Mouse (Mus musculus): ENCODE results near the gene Chst3. TPM values are rescaled to one million over a fixed set of nuclear protein-coding genes. Genes with fewer than 3 reads are reported as not detected.

Gene Chst3
- polyA plus RNA-seq, 1 experiment: 1.7 TPM

DNA sequence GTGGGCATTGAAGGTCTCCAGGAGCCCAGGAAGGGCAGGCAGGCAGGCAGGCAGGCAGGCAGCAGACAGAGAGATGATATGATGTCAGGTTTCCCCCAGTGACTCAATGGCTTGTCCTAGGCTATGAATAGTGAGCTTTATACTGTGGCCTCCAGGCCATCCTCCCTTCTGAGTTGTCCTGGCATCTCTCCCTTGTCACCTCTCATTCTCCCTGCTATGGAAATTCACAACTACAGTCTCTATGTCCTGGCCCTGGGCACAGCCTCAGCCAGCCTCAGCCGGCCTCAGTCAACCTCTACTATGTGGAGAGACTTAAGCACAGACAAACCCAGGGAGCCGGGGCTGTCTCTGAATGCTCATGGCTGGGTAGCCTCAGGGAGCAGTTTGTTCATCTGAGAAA is 8.6 kb downstream of the Chst3 start:
- Histone ChIP-seq H3K79me3 (ENCODE audit: low read depth) (no peaks in the 10 kb centered on the region), H3ac (ENCODE audit: control insufficient read depth, insufficient read length, low read depth) (no peak overlapping the region), H3K79me2 (ENCODE audit: control insufficient read depth, insufficient read depth) (no peaks in the 10 kb centered on the region), H3K36me3 (ENCODE audit: control insufficient read depth, insufficient read depth) (no peaks in the 10 kb centered on the region), H3K4me3 (ENCODE audit: insufficient read depth, poor library complexity, severe bottlenecking) (no peak overlapping the region), H3K27me3 (ENCODE audit: control insufficient read depth, insufficient read depth, insufficient read length) (no peaks in the 10 kb centered on the region)
- TF ChIP-seq MYOG (IDR thresholded peaks at IDR 0.05; ENCODE audit: control insufficient read depth, extremely low read depth, insufficient read length): no peak
- TF ChIP-seq CTCF (IDR thresholded peaks at IDR 0.05; ENCODE audit: control insufficient read depth, insufficient read depth, insufficient read length): no peak
- no peak for TF ChIP-seq USF1 (IDR thresholded peaks at IDR 0.05; ENCODE audit: low read depth)
- TF ChIP-seq CEBPB (IDR thresholded peaks at IDR 0.05; ENCODE audit: low read depth): no peak
- TF ChIP-seq MAX (IDR thresholded peaks at IDR 0.05): no peak
- no peak for TF ChIP-seq MYOD1 (IDR thresholded peaks at IDR 0.05; ENCODE audit: control insufficient read depth, insufficient read length, low read depth)
- TF ChIP-seq FOSL1 (IDR thresholded peaks at IDR 0.05; ENCODE audit: insufficient read depth, low read length, poor library complexity, severe bottlenecking): no peak

GRCm38 (mm10) chr10:60209237-60209636 is 9.8 kb downstream of the Chst3 start:
- TF ChIP-seq MAX (IDR thresholded peaks at IDR 0.05) (no peak), USF1 (IDR thresholded peaks at IDR 0.05; ENCODE audit: low read depth) (no peak), CEBPB (IDR thresholded peaks at IDR 0.05; ENCODE audit: low read depth) (peak; percentile 96), MYOD1 (IDR thresholded peaks at IDR 0.05; ENCODE audit: control insufficient read depth, insufficient read length, low read depth) (peak; percentile 97), MYOG (IDR thresholded peaks at IDR 0.05; ENCODE audit: control insufficient read depth, extremely low read depth, insufficient read length) (no peak), FOSL1 (IDR thresholded peaks at IDR 0.05; ENCODE audit: insufficient read depth, low read length, poor library complexity, severe bottlenecking) (peak; percentile 68), CTCF (IDR thresholded peaks at IDR 0.05; ENCODE audit: control insufficient read depth, insufficient read depth, insufficient read length) (no peak)
- H3K79me3 ChIP-seq (ENCODE audit: low read depth): no peaks in the 10 kb centered on the region
- H3K27me3 ChIP-seq (ENCODE audit: control insufficient read depth, insufficient read depth, insufficient read length): no peaks in the 10 kb centered on the region
- no peaks in the 10 kb centered on the region for H3K36me3 ChIP-seq (ENCODE audit: control insufficient read depth, insufficient read depth)
- H3ac ChIP-seq (ENCODE audit: control insufficient read depth, insufficient read length, low read depth): peak overlapping the region; percentile 52
- no peak overlapping the region for H3K4me3 ChIP-seq (ENCODE audit: insufficient read depth, poor library complexity, severe bottlenecking)
- H3K79me2 ChIP-seq (ENCODE audit: control insufficient read depth, insufficient read depth): no peaks in the 10 kb centered on the region

GRCm38 (mm10) chr10:60207166-60207705 is 11.8 kb downstream of the Chst3 start:
- Histone ChIP-seq H3K79me3 (ENCODE audit: low read depth) (no peaks in the 10 kb centered on the region), H3ac (ENCODE audit: control insufficient read depth, insufficient read length, low read depth) (peak overlapping the region; percentile 26), H3K4me3 (ENCODE audit: insufficient read depth, poor library complexity, severe bottlenecking) (no peak overlapping the region), H3K36me3 (ENCODE audit: control insufficient read depth, insufficient read depth) (no peaks in the 10 kb centered on the region), H3K27me3 (ENCODE audit: control insufficient read depth, insufficient read depth, insufficient read length) (no peaks in the 10 kb centered on the region), H3K79me2 (ENCODE audit: control insufficient read depth, insufficient read depth) (no peaks in the 10 kb centered on the region)
- TF ChIP-seq USF1 (IDR thresholded peaks at IDR 0.05; ENCODE audit: low read depth): no peak
- no peak for TF ChIP-seq CTCF (IDR thresholded peaks at IDR 0.05; ENCODE audit: control insufficient read depth, insufficient read depth, insufficient read length)
- no peak for TF ChIP-seq MYOD1 (IDR thresholded peaks at IDR 0.05; ENCODE audit: control insufficient read depth, insufficient read length, low read depth)
- TF ChIP-seq MAX (IDR thresholded peaks at IDR 0.05): no peak
- no peak for TF ChIP-seq FOSL1 (IDR thresholded peaks at IDR 0.05; ENCODE audit: insufficient read depth, low read length, poor library complexity, severe bottlenecking)
- no peak for TF ChIP-seq CEBPB (IDR thresholded peaks at IDR 0.05; ENCODE audit: low read depth)
- TF ChIP-seq MYOG (IDR thresholded peaks at IDR 0.05; ENCODE audit: control insufficient read depth, extremely low read depth, insufficient read length): no peak

- Histone ChIP-seq H3ac (ENCODE audit: control insufficient read depth, insufficient read length, low read depth) (no peak overlapping the region), H3K27me3 (ENCODE audit: control insufficient read depth, insufficient read depth, insufficient read length) (no peaks in the 10 kb centered on the region)
- TF ChIP-seq MYOG (IDR thresholded peaks at IDR 0.05; ENCODE audit: control insufficient read depth, extremely low read depth, insufficient read length) (no peak), USF1 (IDR thresholded peaks at IDR 0.05; ENCODE audit: low read depth) (no peak), CEBPB (IDR thresholded peaks at IDR 0.05; ENCODE audit: low read depth) (no peak), MYOD1 (IDR thresholded peaks at IDR 0.05; ENCODE audit: control insufficient read depth, insufficient read length, low read depth) (no peak)
These were observed 13.3 kb downstream of the Chst3 start for GRCm38 (mm10) chr10:60205601-60206241.

GRCm38 (mm10) chr10:60202785-60203184 is 16.3 kb downstream of the Chst3 start:
- Histone ChIP-seq H3K4me3 (ENCODE audit: insufficient read depth, poor library complexity, severe bottlenecking) (no peak overlapping the region), H3K79me3 (ENCODE audit: low read depth) (no peaks in the 10 kb centered on the region), H3K27me3 (ENCODE audit: control insufficient read depth, insufficient read depth, insufficient read length) (no peaks in the 10 kb centered on the region), H3K79me2 (ENCODE audit: control insufficient read depth, insufficient read depth) (no peaks in the 10 kb centered on the region), H3K36me3 (ENCODE audit: control insufficient read depth, insufficient read depth) (no peaks in the 10 kb centered on the region), H3ac (ENCODE audit: control insufficient read depth, insufficient read length, low read depth) (no peak overlapping the region)
- TF ChIP-seq CEBPB (IDR thresholded peaks at IDR 0.05; ENCODE audit: low read depth) (no peak), FOSL1 (IDR thresholded peaks at IDR 0.05; ENCODE audit: insufficient read depth, low read length, poor library complexity, severe bottlenecking) (no peak), MYOD1 (IDR thresholded peaks at IDR 0.05; ENCODE audit: control insufficient read depth, insufficient read length, low read depth) (no peak), MAX (IDR thresholded peaks at IDR 0.05) (no peak), USF1 (IDR thresholded peaks at IDR 0.05; ENCODE audit: low read depth) (no peak)

More at GRCm38 (mm10) chr10:60205601-60206241, 13.3 kb downstream of the Chst3 start:
- H3K79me2 ChIP-seq (ENCODE audit: control insufficient read depth, insufficient read depth): no peaks in the 10 kb centered on the region
- no peak overlapping the region for H3K4me3 ChIP-seq (ENCODE audit: insufficient read depth, poor library complexity, severe bottlenecking)
- H3K36me3 ChIP-seq (ENCODE audit: control insufficient read depth, insufficient read depth): no peaks in the 10 kb centered on the region
- H3K79me3 ChIP-seq (ENCODE audit: low read depth): no peaks in the 10 kb centered on the region

GRCm38 (mm10) chr10:60200996-60201395 is 18.1 kb downstream of the Chst3 start:
- no peak overlapping the region for H3ac ChIP-seq (ENCODE audit: control insufficient read depth, insufficient read length, low read depth)
- H3K79me2 ChIP-seq (ENCODE audit: control insufficient read depth, insufficient read depth): no peaks in the 10 kb centered on the region
- no peaks in the 10 kb centered on the region for H3K79me3 ChIP-seq (ENCODE audit: low read depth)
- H3K4me3 ChIP-seq (ENCODE audit: insufficient read depth, poor library complexity, severe bottlenecking): no peak overlapping the region
- no peaks in the 10 kb centered on the region for H3K36me3 ChIP-seq (ENCODE audit: control insufficient read depth, insufficient read depth)
- TF ChIP-seq MAX (IDR thresholded peaks at IDR 0.05) (no peak), CTCF (IDR thresholded peaks at IDR 0.05; ENCODE audit: control insufficient read depth, insufficient read depth, insufficient read length) (no peak), CEBPB (IDR thresholded peaks at IDR 0.05; ENCODE audit: low read depth) (no peak), MYOG (IDR thresholded peaks at IDR 0.05; ENCODE audit: control insufficient read depth, extremely low read depth, insufficient read length) (no peak), FOSL1 (IDR thresholded peaks at IDR 0.05; ENCODE audit: insufficient read depth, low read length, poor library complexity, severe bottlenecking) (no peak), MYOD1 (IDR thresholded peaks at IDR 0.05; ENCODE audit: control insufficient read depth, insufficient read length, low read depth) (no peak), USF1 (IDR thresholded peaks at IDR 0.05; ENCODE audit: low read depth) (no peak)
- no peaks in the 10 kb centered on the region for H3K27me3 ChIP-seq (ENCODE audit: control insufficient read depth, insufficient read depth, insufficient read length)

All from C2C12 (cell line).